Mouse (Mus musculus) ovary, adult 2 months (tissue): ENCODE data around the gene Cfl2. TPM values are rescaled to one million over a fixed set of nuclear protein-coding genes. Genes with fewer than 3 reads are reported as not detected.

Experiments used
- polyA plus RNA-seq: library from polyadenylated mRNA; depleted of rRNA; stranded (reverse); fragments of >200 nt; gene quantifications from 2 replicates; pipeline ENCODE4 v1.2.3, GENCODE M21; 2012; rRNA removed

The Cfl2 gene
- 4.5 and 4.6 TPM in 2 replicates for polyA plus RNA-seq

DNA sequence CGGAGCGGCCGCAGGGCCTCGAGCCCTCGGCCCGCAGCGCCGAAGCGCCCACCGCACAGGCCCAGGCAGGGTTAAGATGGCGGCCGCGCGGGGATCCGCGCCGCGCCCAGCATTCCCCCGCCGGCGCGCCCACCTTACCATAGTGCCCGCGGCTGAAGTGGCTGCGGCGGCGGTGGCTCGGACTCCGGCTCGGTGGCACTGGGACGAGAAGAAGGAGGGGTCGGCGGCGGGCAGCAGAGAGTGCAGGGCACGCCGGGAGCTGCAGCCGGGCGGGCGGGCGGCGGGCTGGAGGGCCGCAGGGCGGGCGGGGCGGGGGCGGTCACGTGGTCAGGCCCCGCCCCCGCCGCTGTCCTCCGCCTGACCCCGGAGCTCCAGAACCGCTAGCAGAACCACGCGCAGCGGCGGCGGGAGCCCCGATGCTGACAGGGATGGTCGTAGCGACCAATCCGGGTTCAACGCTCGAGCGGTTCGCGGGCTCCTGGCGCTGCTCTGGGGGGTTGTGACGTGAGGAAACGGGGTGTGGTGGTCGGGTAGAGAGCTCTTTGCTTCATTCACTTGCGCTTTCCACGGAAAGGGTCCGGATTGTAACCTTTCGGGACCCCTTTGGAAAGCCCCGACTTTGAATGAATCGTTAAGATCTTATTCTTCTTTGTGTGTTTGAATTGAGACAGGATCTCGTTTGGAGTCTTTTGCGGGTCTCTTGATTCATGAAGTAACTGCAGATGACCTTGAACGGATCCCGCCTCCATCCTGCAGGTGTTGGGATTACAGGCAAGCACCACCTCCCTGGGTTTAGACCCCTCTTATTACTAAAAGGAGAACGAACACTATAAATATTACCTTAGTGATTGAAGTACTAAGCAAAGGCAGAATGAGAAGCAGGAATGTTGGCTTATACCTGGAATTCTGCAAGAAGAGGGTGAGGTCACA is at the start of gene Cfl2:
Cfl2 (minus strand) TSS at position 272 of the 930 bp plus-strand sequence.

Other genes with a start within 250 kb of the Cfl2 start
- gene Sptssa, start 206.3 kb downstream of the Cfl2 start, polyA plus RNA-seq = 93.7 and 143 TPM in 2 replicates
- 6.3 and 10.5 TPM in 2 replicates for gene Eapp, start 167.0 kb downstream of the Cfl2 start, polyA plus RNA-seq
- 16.0 and 17.6 TPM in 2 replicates for gene Snx6, start 67.2 kb downstream of the Cfl2 start, polyA plus RNA-seq
- gene Gm20403, start 123.7 kb upstream of the Cfl2 start, polyA plus RNA-seq = not detected in 2 replicates
- 2.2 and 3.3 TPM in 2 replicates for gene Baz1a, start 151.5 kb upstream of the Cfl2 start, polyA plus RNA-seq
- gene 2700097O09Rik, start 217.2 kb upstream of the Cfl2 start, polyA plus RNA-seq = 3.9 and 5.0 TPM in 2 replicates
- 17.1 and 25.0 TPM in 2 replicates for gene Srp54a, start 217.4 kb upstream of the Cfl2 start, polyA plus RNA-seq